Mouse (Mus musculus) mammary gland, adult 2 months (tissue): ENCODE measurements around the gene Rpl39l. TPM values are rescaled to one million over a fixed set of nuclear protein-coding genes. Genes with fewer than 3 reads are reported as not detected.

Experiments used
- polyA plus RNA-seq: library from polyadenylated mRNA; depleted of rRNA; stranded (reverse); fragments of >200 nt; gene quantifications from 2 replicates; pipeline ENCODE4 v1.2.3, GENCODE M21; 2012; ENCODE audit warnings: low replicate concordance; rRNA removed

Gene Rpl39l
- polyA plus RNA-seq = 1.6 and 2.0 TPM in 2 replicates

GRCm38 (mm10) chr16:10170005-10170404 is at the start of gene Rpl39l:
TSS of gene Rpl39l (plus strand) at chr16:10170226.

GRCm38 (mm10) chr16:10192679-10193506 is 22.9 kb downstream of the Rpl39l start, which contains the start of gene Atf7ip2:
TSS of gene Atf7ip2 (plus strand) at chr16:10192712.

Other genes starting within 250 kb of the Rpl39l start
- not detected in 2 replicates for gene Grin2a, start 174.7 kb upstream of the Rpl39l start, polyA plus RNA-seq
- 0.04 TPM in 1 of 2 replicates, not detected in the other for gene Atf7ip2, start 22.5 kb downstream of the Rpl39l start, polyA plus RNA-seq
- gene Emp2, start 143.7 kb downstream of the Rpl39l start, polyA plus RNA-seq = 25.9 and 57.5 TPM in 2 replicates
- 0.27 TPM in 1 of 2 replicates, not detected in the other for gene Tekt5, start 225.3 kb downstream of the Rpl39l start, polyA plus RNA-seq
- 26.4 and 26.6 TPM in 2 replicates for gene Nubp1, start 241.7 kb downstream of the Rpl39l start, polyA plus RNA-seq